Mouse (Mus musculus) midbrain, embryonic 12.5 days (tissue): ENCODE measurements around the gene Sfta2. TPM values are rescaled to one million over a fixed set of nuclear protein-coding genes. Genes with fewer than 3 reads are reported as not detected.
A peak's percentile ranks its signal among the peaks of the same experiment; 100 is the strongest.

Experiments used
- ATAC-seq: fragments of 200-750 bp; cut with Nextera tagmentation; 2 replicates; pipeline ENCODE4 v1.8.0; 2017; ENCODE audit warnings: low read depth, moderate TSS enrichment, moderate library complexity; ENCODE audit not compliant: low FRiP score
- H3K27ac ChIP-seq: fragments of 300-500 bp; sonication (generic); replicated peaks from 2 replicates; pipeline ENCODE4 v1.5.1; 2016; ENCODE audit warnings: mild to moderate bottlenecking
- H3K27me3 ChIP-seq: fragments of 300-500 bp; sonication (generic); 2 replicates; pipeline ENCODE4 v1.6.1; 2016; ENCODE audit warnings: mild to moderate bottlenecking
- H3K36me3 ChIP-seq: fragments of 300-500 bp; sonication (generic); 2 replicates; pipeline ENCODE4 v1.6.1; 2016
- H3K4me1 ChIP-seq: fragments of 300-500 bp; sonication (generic); 2 replicates; pipeline ENCODE4 v1.6.1; 2016
- H3K4me2 ChIP-seq: fragments of 300-500 bp; sonication (generic); replicated peaks from 2 replicates; pipeline ENCODE4 v1.6.1; 2016; ENCODE audit warnings: mild to moderate bottlenecking, moderate library complexity
- H3K4me3 ChIP-seq: fragments of 300-500 bp; sonication (generic); 2 replicates; pipeline ENCODE4 v1.5.1; 2016; ENCODE audit warnings: mild to moderate bottlenecking
- H3K9ac ChIP-seq: fragments of 300-500 bp; sonication (generic); replicated peaks from 2 replicates; pipeline ENCODE4 v1.6.1; 2016; ENCODE audit warnings: mild to moderate bottlenecking, moderate library complexity
- H3K9me3 ChIP-seq: fragments of 300-500 bp; sonication (generic); 2 replicates; pipeline ENCODE4 v1.6.1; 2016; ENCODE audit warnings: mild to moderate bottlenecking
- WGBS: fragments of 180-500 bp; shearing (Covaris S2); methylation state at CpG from one replicate; pipeline ENCODE4 v1.1.7; 2016; 5-methylcytosine and 5-hydroxymethylcytosine counted together
- polyA plus RNA-seq: library from polyadenylated mRNA; unstranded; fragments of >200 nt; fragmentation: Nextera tagmentation; extraction: Ambion mirVana; gene quantifications from 2 replicates; pipeline ENCODE4 v1.2.1, GENCODE M21; 2016

Sfta2 gene
- not detected in 2 replicates for polyA plus RNA-seq

DNA sequence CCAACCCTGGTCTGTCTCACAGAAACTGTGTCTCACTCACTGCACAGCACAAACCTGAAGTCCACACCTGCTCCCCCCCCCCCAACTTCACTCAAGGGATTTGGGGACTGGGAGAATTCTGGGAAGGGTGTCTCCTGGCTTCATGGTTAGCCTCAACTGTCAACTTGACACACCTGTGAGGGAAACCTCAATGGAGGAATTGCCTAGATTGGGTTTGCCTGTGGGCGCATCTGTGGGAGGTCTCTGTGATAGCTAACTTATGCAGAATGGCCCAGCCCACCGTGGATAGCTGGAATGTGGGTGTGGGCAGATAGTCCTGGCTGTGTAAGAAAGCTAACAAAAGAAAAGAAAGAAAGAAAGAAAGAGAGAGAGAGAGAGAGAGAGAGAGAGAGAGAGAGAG is at the start of gene Sfta2:
Gene Sfta2, plus strand, starts transcription at position 301 of the 400 bp plus-strand sequence.
- no peak within 1 kb of the TSS for H3K9ac ChIP-seq
- no peak within 1 kb of the TSS for H3K4me3 ChIP-seq
- peaks cover 5% of the 10 kb centered on the region; the same call in 1 of the 2 replicates for H3K9me3 ChIP-seq
- H3K4me1 ChIP-seq, result no peaks in the 10 kb centered on the region
- no peak within 1 kb of the TSS for H3K4me2 ChIP-seq
- no peak for ATAC-seq
- 66% methylated on average over 2 of the region's 2 CpGs for WGBS
- no peaks in the 10 kb centered on the region; the same call in 1 of the 2 replicates for H3K27me3 ChIP-seq
- no peaks in the 10 kb centered on the region for H3K36me3 ChIP-seq
- H3K27ac ChIP-seq, result no peak within 1 kb of the TSS

DNA sequence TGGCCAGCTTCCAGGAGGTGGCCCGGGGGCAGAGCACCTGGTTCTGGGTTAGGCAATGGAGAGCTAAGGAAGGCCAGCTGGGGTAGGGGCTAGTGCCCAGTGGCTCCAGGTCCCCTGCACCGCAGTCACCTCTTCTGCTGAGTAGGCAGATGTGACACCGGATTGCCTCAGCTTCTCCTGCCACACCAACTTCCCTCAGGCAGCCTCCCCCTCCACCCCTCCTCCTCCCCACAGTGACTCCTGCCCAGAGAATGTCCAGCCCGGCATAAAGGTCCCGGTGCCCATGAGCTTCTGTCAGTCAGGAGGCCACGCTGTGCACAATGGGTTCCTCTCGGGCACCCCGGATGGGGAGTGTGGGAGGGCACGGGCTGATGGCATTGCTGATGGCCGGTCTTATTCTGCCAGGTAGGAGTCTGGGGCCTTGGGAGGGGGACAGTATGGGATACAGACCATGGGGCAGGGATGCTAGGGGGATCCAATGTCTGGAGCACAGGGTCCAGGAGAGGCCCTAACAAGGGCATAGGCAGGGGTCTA is 49.4 kb upstream of the Sfta2 start, which contains the start of gene Cdsn:
Gene Cdsn, plus strand, starts transcription at position 248 of the 534 bp plus-strand sequence.
- Histone ChIP-seq H3K36me3 (no peaks in the 10 kb centered on the region), H3K4me3 (no peak within 1 kb of the TSS), H3K9ac (no peak within 1 kb of the TSS), H3K27ac (no peak within 1 kb of the TSS), H3K4me2 (no peak within 1 kb of the TSS), H3K9me3 (no peaks in the 10 kb centered on the region), H3K4me1 (no peaks in the 10 kb centered on the region), H3K27me3 (no peaks in the 10 kb centered on the region; the same call in 1 of the 2 replicates)
- WGBS, result 72% methylated on average over 10 of the region's 10 CpGs
- ATAC-seq, result no peak

DNA sequence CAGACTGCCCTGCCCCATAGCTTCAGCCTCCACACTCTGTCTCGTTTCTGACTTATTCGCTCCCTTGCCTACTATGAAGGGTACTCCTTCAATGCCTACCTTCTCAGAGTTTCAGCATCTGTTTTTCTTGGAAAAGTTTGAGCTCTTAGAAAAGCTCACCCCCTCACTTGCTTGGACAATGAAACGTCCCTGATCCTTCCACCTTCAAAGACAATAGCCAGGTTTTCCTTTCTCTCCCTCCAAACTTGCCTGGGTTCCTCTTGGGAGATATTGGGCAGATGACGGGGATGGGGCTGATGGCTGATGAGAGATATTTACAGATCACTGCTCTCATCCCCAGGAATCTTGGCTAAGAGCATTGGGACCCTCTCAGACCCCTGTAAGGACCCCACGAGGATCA is 47.0 kb upstream of the Sfta2 start:
- H3K4me2 ChIP-seq, result no peak overlapping the region
- no peaks in the 10 kb centered on the region for H3K4me1 ChIP-seq
- no peak overlapping the region for H3K4me3 ChIP-seq
- H3K36me3 ChIP-seq, result no peaks in the 10 kb centered on the region
- H3K27ac ChIP-seq, result no peak overlapping the region
- ATAC-seq, result no peak
- H3K9ac ChIP-seq, result no peak overlapping the region
- WGBS, result 77% methylated on average over 5 of the region's 5 CpGs
- H3K27me3 ChIP-seq, result no peaks in the 10 kb centered on the region; the same call in 1 of the 2 replicates
- H3K9me3 ChIP-seq, result no peaks in the 10 kb centered on the region

DNA sequence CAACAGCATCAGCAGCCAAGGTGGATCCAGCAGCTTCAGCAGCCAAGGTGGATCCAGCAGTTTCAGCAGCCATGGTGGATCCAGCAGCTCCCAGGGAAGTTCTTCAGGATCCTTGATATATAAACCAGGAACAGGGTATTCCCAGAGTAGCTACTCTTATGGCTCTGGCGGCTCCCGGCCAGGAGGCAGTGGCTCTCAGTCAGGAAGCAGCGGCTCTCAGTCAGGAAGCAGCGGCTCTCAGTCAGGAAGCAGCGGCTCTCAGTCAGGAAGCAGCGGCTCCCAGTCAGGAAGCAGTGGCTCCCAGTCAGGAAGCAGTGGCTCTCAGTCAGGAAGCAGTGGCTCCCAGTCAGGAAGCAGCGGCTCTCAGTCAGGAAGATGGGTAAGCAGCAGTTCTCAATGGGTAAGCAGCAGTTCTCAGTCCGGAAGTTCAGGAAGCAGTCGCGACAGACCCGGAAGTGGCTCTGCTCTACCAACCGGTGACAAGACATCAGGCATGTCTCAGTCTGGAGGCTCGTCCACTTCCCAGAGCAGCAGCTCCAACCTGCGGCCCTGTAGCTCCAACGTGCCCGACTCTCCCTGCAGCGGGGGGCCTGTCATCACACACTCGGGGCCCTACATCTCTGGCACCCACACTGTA is 46.5 kb upstream of the Sfta2 start:
- no peak for ATAC-seq
- 94% methylated on average over 18 of the region's 18 CpGs for WGBS
- Histone ChIP-seq H3K9ac (no peak overlapping the region), H3K9me3 (no peaks in the 10 kb centered on the region), H3K4me2 (no peak overlapping the region), H3K4me1 (no peaks in the 10 kb centered on the region), H3K27me3 (no peaks in the 10 kb centered on the region; the same call in 1 of the 2 replicates), H3K4me3 (no peak overlapping the region), H3K27ac (no peak overlapping the region), H3K36me3 (no peaks in the 10 kb centered on the region)

DNA sequence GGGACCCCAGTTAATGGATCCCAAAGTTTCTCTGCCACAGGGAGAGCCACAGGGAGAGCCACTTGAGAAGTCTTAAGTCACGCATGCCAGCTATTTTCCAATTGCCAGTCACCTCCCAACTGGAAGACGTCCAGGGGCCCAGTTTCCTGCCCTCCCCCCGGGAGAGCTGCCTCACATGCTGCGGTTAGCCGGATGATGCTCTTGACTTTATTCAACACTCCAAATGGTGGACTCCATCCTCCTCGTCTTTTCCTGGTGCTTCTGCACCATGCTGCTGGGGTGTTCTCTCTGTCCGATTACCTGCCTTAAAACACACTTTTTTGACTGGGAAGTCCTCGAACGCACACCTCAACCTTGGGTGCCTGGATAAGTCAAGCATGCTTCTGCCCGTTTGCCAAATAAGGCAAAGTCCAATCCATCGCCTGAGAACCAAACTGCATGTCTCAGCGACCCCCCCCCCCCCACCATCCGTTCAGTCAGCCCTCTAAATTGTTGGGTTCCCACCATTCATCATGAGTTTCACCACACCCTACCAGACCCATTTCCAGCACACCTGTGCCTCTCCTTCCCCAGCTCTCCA is 45.1 kb upstream of the Sfta2 start:
- Histone ChIP-seq H3K9me3 (no peaks in the 10 kb centered on the region), H3K4me1 (no peaks in the 10 kb centered on the region), H3K4me3 (no peak overlapping the region), H3K4me2 (no peak overlapping the region), H3K27ac (no peak overlapping the region), H3K9ac (no peak overlapping the region), H3K27me3 (no peaks in the 10 kb centered on the region; the same call in 1 of the 2 replicates), H3K36me3 (no peaks in the 10 kb centered on the region)
- WGBS, result 94% methylated on average over 13 of the region's 13 CpGs
- no peak for ATAC-seq

DNA sequence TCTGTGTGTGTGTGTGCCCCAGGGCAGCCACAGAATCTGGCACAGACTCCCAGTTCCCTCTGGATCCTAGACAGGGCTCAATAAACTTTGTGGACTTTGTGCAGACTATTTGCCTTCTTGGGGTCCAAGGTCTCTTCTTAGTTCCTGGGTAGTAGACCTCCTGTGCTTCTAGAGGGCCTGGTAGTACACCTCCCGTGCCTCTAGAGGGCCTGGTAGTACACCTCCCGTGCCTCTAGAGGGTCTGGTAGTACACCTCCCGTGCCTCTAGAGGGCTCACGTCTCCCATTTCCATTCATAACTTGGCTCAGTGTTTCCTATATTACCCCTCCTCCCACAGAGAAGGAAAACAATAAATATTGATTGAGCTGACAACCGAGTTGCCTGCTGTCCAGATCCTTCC is 44.5 kb upstream of the Sfta2 start:
- Histone ChIP-seq H3K4me3 (no peak overlapping the region), H3K9me3 (no peaks in the 10 kb centered on the region), H3K27ac (no peak overlapping the region), H3K27me3 (no peaks in the 10 kb centered on the region; the same call in 1 of the 2 replicates), H3K4me2 (no peak overlapping the region), H3K9ac (no peak overlapping the region), H3K36me3 (no peaks in the 10 kb centered on the region), H3K4me1 (no peaks in the 10 kb centered on the region)
- WGBS, result 24% methylated on average over 5 of the region's 5 CpGs
- no peak for ATAC-seq

DNA sequence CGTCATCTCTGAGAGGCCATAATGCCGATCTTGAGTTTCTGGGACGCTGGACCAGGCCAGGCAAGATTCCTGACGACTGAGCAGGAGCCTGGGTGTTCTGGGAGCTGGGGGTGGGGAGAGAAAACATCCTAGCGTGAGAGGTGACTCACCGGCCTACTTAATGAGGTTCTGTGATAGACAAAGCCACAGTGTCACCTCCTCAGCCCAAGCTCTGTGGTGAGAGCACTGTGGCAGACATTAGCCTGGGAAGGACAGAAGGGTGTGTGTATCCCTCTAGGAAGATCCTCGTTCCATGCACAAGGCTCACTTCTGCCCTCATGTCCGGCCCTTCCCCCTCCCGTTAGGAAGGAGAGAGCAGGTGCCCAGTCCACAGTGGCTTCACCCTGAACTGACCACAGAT is 44.0 kb upstream of the Sfta2 start:
- no peaks in the 10 kb centered on the region for H3K36me3 ChIP-seq
- no peak overlapping the region for H3K4me2 ChIP-seq
- no peak for ATAC-seq
- WGBS, result 78% methylated on average over 9 of the region's 9 CpGs
- H3K4me3 ChIP-seq, result no peak overlapping the region
- H3K9ac ChIP-seq, result no peak overlapping the region
- no peaks in the 10 kb centered on the region for H3K27me3 ChIP-seq
- H3K9me3 ChIP-seq, result no peaks in the 10 kb centered on the region
- H3K4me1 ChIP-seq, result no peaks in the 10 kb centered on the region
- no peak overlapping the region for H3K27ac ChIP-seq

DNA sequence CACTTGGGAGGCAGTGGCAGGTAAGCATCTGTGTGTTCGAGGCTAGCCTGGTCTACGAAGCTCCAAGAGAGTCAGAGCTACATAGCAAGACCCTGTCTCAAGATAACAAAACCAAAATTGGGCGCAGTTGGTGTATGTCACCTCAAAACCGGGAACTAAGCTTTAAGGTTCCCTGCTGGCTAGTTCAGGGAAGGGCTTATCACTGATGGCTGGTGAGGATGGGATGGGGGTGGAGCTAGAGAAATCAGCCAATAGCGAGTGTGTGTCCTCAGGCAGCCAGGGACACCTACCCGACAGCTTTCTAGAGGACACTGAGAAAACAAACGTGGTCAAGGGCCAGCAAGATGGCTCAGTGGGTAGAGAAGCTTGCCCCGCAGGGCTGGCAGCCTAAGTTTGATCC is 43.1 kb upstream of the Sfta2 start:
- no peaks in the 10 kb centered on the region for H3K4me1 ChIP-seq
- 62% methylated on average over 8 of the region's 8 CpGs for WGBS

DNA sequence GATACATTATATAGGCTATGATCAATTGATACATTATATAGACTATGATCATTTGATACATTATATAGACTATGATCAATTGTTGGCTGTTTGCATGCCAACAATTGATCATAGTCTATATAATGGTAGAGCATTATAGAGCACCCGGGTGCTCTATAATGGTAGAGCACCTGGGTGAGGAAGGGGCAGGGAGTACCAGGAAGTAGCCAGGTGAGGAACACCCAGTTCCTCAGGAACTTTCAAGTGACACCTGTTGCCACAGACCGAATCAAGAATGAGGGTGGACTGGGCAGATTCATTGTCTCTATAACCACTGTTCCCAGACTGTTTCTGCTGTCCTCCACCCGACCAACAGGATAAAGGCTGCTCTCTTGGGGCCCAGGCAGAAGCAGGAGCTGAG is 34.2 kb upstream of the Sfta2 start, which contains the start of gene 2300002M23Rik:
Gene 2300002M23Rik, plus strand, starts transcription at position 301 of the 400 bp plus-strand sequence.
- Histone ChIP-seq H3K4me1 (peaks cover 13% of the 10 kb centered on the region), H3K9me3 (0 out of 2 replicates have a peak, but pooled peaks cover 4% of the 10 kb centered on the region), H3K36me3 (no peaks in the 10 kb centered on the region), H3K27ac (no peak within 1 kb of the TSS), H3K27me3 (peaks cover 24% of the 10 kb centered on the region), H3K9ac (no peak within 1 kb of the TSS), H3K4me3 (no peak within 1 kb of the TSS), H3K4me2 (no peak within 1 kb of the TSS)
- 61% methylated on average over 3 of the region's 3 CpGs for WGBS
- no peak for ATAC-seq

More for the DNA sequence above, 43.1 kb upstream of the Sfta2 start:
- H3K4me2 ChIP-seq, result no peak overlapping the region
- no peak overlapping the region for H3K4me3 ChIP-seq
- H3K36me3 ChIP-seq, result no peaks in the 10 kb centered on the region
- no peak overlapping the region for H3K9ac ChIP-seq
- H3K27me3 ChIP-seq, result no peaks in the 10 kb centered on the region
- no peak for ATAC-seq
- H3K9me3 ChIP-seq, result no peaks in the 10 kb centered on the region
- no peak overlapping the region for H3K27ac ChIP-seq

DNA sequence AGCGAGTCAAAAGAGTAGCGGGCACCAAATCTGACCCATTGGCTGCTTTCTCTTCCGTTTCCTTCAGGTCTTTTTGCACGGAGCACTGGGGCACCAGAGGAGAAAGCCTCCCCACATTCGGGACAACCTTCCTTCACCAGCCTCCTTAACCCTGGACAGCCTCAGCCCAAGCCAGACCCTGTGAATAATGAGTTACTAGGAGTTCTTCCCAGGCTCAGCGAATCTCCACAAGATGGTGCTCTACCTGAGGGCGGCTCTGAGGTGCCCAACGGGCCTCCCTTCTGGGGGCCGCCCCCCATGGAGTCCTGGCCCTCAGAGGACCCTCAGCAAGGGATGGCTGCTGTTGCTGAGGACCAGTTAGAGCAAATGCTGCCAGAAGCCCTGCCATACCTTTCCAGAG is 33.6 kb upstream of the Sfta2 start:
- Histone ChIP-seq H3K4me1 (peaks cover 13% of the 10 kb centered on the region), H3K27me3 (peaks cover 24% of the 10 kb centered on the region), H3K4me3 (no peak overlapping the region), H3K36me3 (no peaks in the 10 kb centered on the region), H3K9ac (no peak overlapping the region), H3K9me3 (0 out of 2 replicates have a peak, but pooled peaks cover 4% of the 10 kb centered on the region), H3K27ac (no peak overlapping the region), H3K4me2 (no peak overlapping the region)
- WGBS, result 26% methylated on average over 9 of the region's 9 CpGs
- no peak for ATAC-seq

DNA sequence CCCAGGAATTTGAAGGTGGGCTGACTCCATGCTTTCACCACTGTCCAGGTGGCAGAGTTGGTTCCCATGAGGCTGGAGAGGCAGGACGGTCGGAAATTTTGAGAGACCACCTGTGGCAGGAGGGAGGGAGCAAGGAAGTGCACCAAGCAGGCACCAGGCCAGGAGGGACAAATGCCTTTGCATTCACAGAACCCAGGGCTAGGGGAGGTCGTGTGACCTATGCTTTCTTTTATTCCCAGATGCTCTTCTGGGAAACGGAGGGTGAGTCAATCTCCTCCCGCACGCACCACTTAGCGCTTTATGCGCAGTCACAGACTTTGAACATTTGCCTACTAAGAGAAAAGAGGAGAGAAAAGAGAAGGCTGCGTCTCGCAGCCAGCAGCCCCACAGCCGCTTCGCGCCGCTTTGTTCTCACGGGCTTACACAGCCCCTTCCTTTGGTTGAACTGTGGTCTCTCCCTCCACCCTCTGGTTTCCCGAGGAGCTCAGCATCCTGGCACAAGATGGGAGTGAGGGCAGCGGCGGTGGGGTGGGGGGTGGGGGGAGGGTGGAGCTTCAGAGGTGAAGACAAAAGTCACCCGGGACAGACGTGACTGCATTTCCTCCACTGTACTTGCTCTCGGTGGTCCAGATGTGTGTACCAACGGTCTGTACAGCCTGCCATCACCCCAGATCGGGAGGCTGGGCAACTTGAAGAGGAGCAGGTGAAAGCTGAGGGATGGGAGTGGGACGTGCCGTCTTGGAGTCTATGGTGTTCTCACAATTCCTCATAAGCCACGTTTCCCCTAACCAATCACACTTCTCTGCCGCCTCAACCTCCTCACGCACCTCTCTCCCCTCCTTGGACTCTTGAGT is 32.0 kb upstream of the Sfta2 start:
- 3% methylated on average over 27 of the region's 28 CpGs for WGBS
- peak; percentile 41 for ATAC-seq
- Histone ChIP-seq H3K4me1 (peaks cover 13% of the 10 kb centered on the region), H3K27ac (no peak overlapping the region), H3K27me3 (peaks cover 24% of the 10 kb centered on the region), H3K9ac (peak overlapping the region; percentile 41), H3K36me3 (no peaks in the 10 kb centered on the region), H3K4me3 (peak overlapping the region; percentile 31), H3K4me2 (peak overlapping the region; percentile 58), H3K9me3 (0 out of 2 replicates have a peak, but pooled peaks cover 4% of the 10 kb centered on the region)
